Mouse (Mus musculus): ENCODE measurements around the gene Cdc25a. TPM values are rescaled to one million over a fixed set of nuclear protein-coding genes. Genes with fewer than 3 reads are reported as not detected.

Cdc25a gene
- polyA plus RNA-seq, 1 experiment from 2014 or later = 55.6 TPM

- no peak overlapping the region for H3K4me3 ChIP-seq
- H3K27me3 ChIP-seq (ENCODE audit: low read depth, poor library complexity, severe bottlenecking) = no peaks in the 10 kb centered on the region
- peaks cover 37% of the 10 kb centered on the region for H3K36me3 ChIP-seq
- peaks cover 14% of the 10 kb centered on the region for H3K4me1 ChIP-seq
- no peak for DNase-seq (ENCODE audit: low spot score)
- H3K9me3 ChIP-seq (replicated peaks) = no peaks in the 10 kb centered on the region
- H3K27ac ChIP-seq = no peak overlapping the region
- WGBS = 43% methylated on average over 2 of the region's 2 CpGs
These were observed 22.6 kb downstream of the Cdc25a start for GRCm38 (mm10) chr9:109898027-109898426.

- H3K27ac ChIP-seq = 0 out of 2 replicates have a peak overlapping the region, but pooled peaks have one; percentile 53
These were observed 24.0 kb downstream of the Cdc25a start for GRCm38 (mm10) chr9:109899361-109899760.

GRCm38 (mm10) chr9:109899774-109900173, 24.4 kb downstream of the Cdc25a start:
- H3K9me3 ChIP-seq (replicated peaks) = no peaks in the 10 kb centered on the region
- no peaks in the 10 kb centered on the region for H3K27me3 ChIP-seq (ENCODE audit: low read depth, poor library complexity, severe bottlenecking)
- H3K4me3 ChIP-seq = no peak overlapping the region
- no peak for DNase-seq (ENCODE audit: low spot score)
- H3K27ac ChIP-seq = 0 out of 2 replicates have a peak overlapping the region, but pooled peaks have one; percentile 53
- WGBS = 73% methylated on average over 8 of the region's 8 CpGs
- H3K4me1 ChIP-seq = peaks cover 6% of the 10 kb centered on the region; the same call in 1 of the 2 replicates
- peaks cover 19% of the 10 kb centered on the region for H3K36me3 ChIP-seq

More at GRCm38 (mm10) chr9:109899361-109899760, 24.0 kb downstream of the Cdc25a start:
- no peaks in the 10 kb centered on the region for H3K27me3 ChIP-seq (ENCODE audit: low read depth, poor library complexity, severe bottlenecking)
- DNase-seq (ENCODE audit: low spot score) = no peak
- no peaks in the 10 kb centered on the region for H3K9me3 ChIP-seq (replicated peaks)
- H3K4me3 ChIP-seq = no peak overlapping the region
- H3K36me3 ChIP-seq = peaks cover 23% of the 10 kb centered on the region
- H3K4me1 ChIP-seq = peaks cover 9% of the 10 kb centered on the region
- whole genome bisulfite sequencing = 70% methylated on average over 10 of the region's 15 CpGs

- Histone ChIP-seq H3K27me3 (ENCODE audit: low read depth, poor library complexity, severe bottlenecking) (no peaks in the 10 kb centered on the region), H3K4me3 (no peak overlapping the region), H3K4me1 (peaks cover 6% of the 10 kb centered on the region; the same call in 1 of the 2 replicates), H3K36me3 (peaks cover 12% of the 10 kb centered on the region), H3K9me3 (replicated peaks) (no peaks in the 10 kb centered on the region), H3K27ac (no peak overlapping the region)
- 89% methylated on average over 3 of the region's 3 CpGs for WGBS
- no peak for DNase-seq (ENCODE audit: low spot score)
These were observed 25.2 kb downstream of the Cdc25a start for GRCm38 (mm10) chr9:109900604-109901003.

- no peaks in the 10 kb centered on the region for H3K9me3 ChIP-seq (replicated peaks)
- no peaks in the 10 kb centered on the region for H3K27me3 ChIP-seq (ENCODE audit: low read depth, poor library complexity, severe bottlenecking)
- DNase-seq (ENCODE audit: low spot score) = no peak
- H3K27ac ChIP-seq = no peak overlapping the region
- H3K36me3 ChIP-seq = no peaks in the 10 kb centered on the region
- H3K4me3 ChIP-seq = no peak overlapping the region
- 69% methylated on average over 4 of the region's 4 CpGs for WGBS
- H3K4me1 ChIP-seq = peaks cover 6% of the 10 kb centered on the region
These were observed 26.9 kb downstream of the Cdc25a start for GRCm38 (mm10) chr9:109902246-109902645.

GRCm38 (mm10) chr9:109902740-109903139, 27.4 kb downstream of the Cdc25a start:
- Histone ChIP-seq H3K27ac (no peak overlapping the region), H3K36me3 (no peaks in the 10 kb centered on the region), H3K4me3 (no peak overlapping the region), H3K9me3 (replicated peaks) (no peaks in the 10 kb centered on the region), H3K27me3 (ENCODE audit: low read depth, poor library complexity, severe bottlenecking) (no peaks in the 10 kb centered on the region), H3K4me1 (peaks cover 10% of the 10 kb centered on the region)
- no peak for DNase-seq (ENCODE audit: low spot score)
- WGBS = 70% methylated on average over 5 of the region's 5 CpGs

GRCm38 (mm10) chr9:109907300-109907699, 31.9 kb downstream of the Cdc25a start:
- Histone ChIP-seq H3K27me3 (ENCODE audit: low read depth, poor library complexity, severe bottlenecking) (no peaks in the 10 kb centered on the region), H3K4me1 (peaks cover 4% of the 10 kb centered on the region; the same call in 1 of the 2 replicates), H3K9me3 (replicated peaks) (no peaks in the 10 kb centered on the region), H3K36me3 (no peaks in the 10 kb centered on the region), H3K4me3 (no peak overlapping the region), H3K27ac (no peak overlapping the region)
- DNase-seq (ENCODE audit: low spot score) = no peak
- WGBS = 66% methylated on average over 8 of the region's 8 CpGs

GRCm38 (mm10) chr9:109907774-109908465, 32.5 kb downstream of the Cdc25a start:
- no peak for DNase-seq (ENCODE audit: low spot score)
- Histone ChIP-seq H3K9me3 (replicated peaks) (no peaks in the 10 kb centered on the region), H3K36me3 (no peaks in the 10 kb centered on the region), H3K4me3 (no peak overlapping the region), H3K27me3 (ENCODE audit: low read depth, poor library complexity, severe bottlenecking) (no peaks in the 10 kb centered on the region), H3K4me1 (peaks cover 4% of the 10 kb centered on the region; the same call in 1 of the 2 replicates), H3K27ac (no peak overlapping the region)
- WGBS = 80% methylated on average over 6 of the region's 6 CpGs

- 78% methylated on average over 8 of the region's 8 CpGs for WGBS
- Histone ChIP-seq H3K36me3 (no peaks in the 10 kb centered on the region), H3K9me3 (replicated peaks) (no peaks in the 10 kb centered on the region), H3K4me1 (peaks cover 4% of the 10 kb centered on the region; the same call in 1 of the 2 replicates), H3K27me3 (ENCODE audit: low read depth, poor library complexity, severe bottlenecking) (no peaks in the 10 kb centered on the region), H3K27ac (no peak overlapping the region), H3K4me3 (no peak overlapping the region)
- no peak for DNase-seq (ENCODE audit: low spot score)
These were observed 33.7 kb downstream of the Cdc25a start for GRCm38 (mm10) chr9:109909102-109909501.

GRCm38 (mm10) chr9:109909926-109910325, 34.5 kb downstream of the Cdc25a start:
- Histone ChIP-seq H3K36me3 (no peaks in the 10 kb centered on the region), H3K9me3 (replicated peaks) (no peaks in the 10 kb centered on the region), H3K27ac (no peak overlapping the region), H3K27me3 (ENCODE audit: low read depth, poor library complexity, severe bottlenecking) (no peaks in the 10 kb centered on the region), H3K4me3 (no peak overlapping the region), H3K4me1 (peaks cover 4% of the 10 kb centered on the region; the same call in 1 of the 2 replicates)
- 93% methylated on average over 4 of the region's 4 CpGs for WGBS
- DNase-seq (ENCODE audit: low spot score) = no peak

- Histone ChIP-seq H3K4me3 (no peak overlapping the region), H3K27me3 (ENCODE audit: low read depth, poor library complexity, severe bottlenecking) (no peaks in the 10 kb centered on the region), H3K9me3 (replicated peaks) (no peaks in the 10 kb centered on the region), H3K4me1 (peaks cover 4% of the 10 kb centered on the region; the same call in 1 of the 2 replicates), H3K27ac (no peak overlapping the region), H3K36me3 (no peaks in the 10 kb centered on the region)
- 86% methylated on average over 7 of the region's 7 CpGs for WGBS
- DNase-seq (ENCODE audit: low spot score) = no peak
These were observed 36.4 kb downstream of the Cdc25a start for GRCm38 (mm10) chr9:109911779-109912178.

GRCm38 (mm10) chr9:109914269-109914926, 39.0 kb downstream of the Cdc25a start:
- no peaks in the 10 kb centered on the region for H3K9me3 ChIP-seq (replicated peaks)
- no peak overlapping the region for H3K27ac ChIP-seq
- no peaks in the 10 kb centered on the region for H3K27me3 ChIP-seq (ENCODE audit: low read depth, poor library complexity, severe bottlenecking)
- no peaks in the 10 kb centered on the region for H3K36me3 ChIP-seq
- no peak overlapping the region for H3K4me3 ChIP-seq
- no peak for DNase-seq (ENCODE audit: low spot score)
- 64% methylated on average over 4 of the region's 4 CpGs for WGBS
- no peaks in the 10 kb centered on the region for H3K4me1 ChIP-seq

GRCm38 (mm10) chr9:109917931-109918330, 42.6 kb downstream of the Cdc25a start:
- Histone ChIP-seq H3K27ac (no peak overlapping the region), H3K4me3 (no peak overlapping the region), H3K4me1 (no peaks in the 10 kb centered on the region), H3K9me3 (replicated peaks) (no peaks in the 10 kb centered on the region), H3K27me3 (ENCODE audit: low read depth, poor library complexity, severe bottlenecking) (no peaks in the 10 kb centered on the region), H3K36me3 (no peaks in the 10 kb centered on the region)
- no peak for DNase-seq (ENCODE audit: low spot score)
- 90% methylated on average over 2 of the region's 2 CpGs for WGBS
